Mouse (Mus musculus) adrenal gland, adult (tissue): ENCODE measurements at regions not wholly inside any gene's neighbourhood (a gene's known extent, or its start where the extent isn't known, plus 50 kb on each side); places are given as distances from the start of the nearest gene placed in this dataset.

Source experiments
- DNase-seq, 2 experiments: peaks; one replicate each; pipeline ENCODE4 v3.0.0; 2022 to 2023; ENCODE audit warnings: low spot score in 1 of 2; ENCODE audit not compliant: inconsistent age in 2 of 2

DNA sequence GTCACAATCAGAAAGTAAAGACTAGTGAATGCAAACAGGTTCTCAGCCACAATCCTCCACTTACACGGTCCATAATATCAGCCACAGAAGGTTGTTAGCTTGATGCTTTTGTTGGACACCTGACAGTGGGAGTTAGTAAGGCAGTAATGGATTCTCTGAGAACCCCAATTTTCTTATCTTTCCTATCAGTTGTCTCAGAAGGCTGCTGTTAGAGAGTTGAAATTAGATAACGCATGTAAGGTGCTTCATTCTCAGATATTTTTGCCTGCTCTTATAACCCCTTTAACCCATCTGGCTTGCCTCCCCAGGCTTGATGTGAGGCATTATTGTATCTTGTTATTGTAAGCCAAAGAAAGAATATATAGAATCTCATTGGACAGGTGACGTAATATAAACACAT is 63.0 kb upstream of the Ube2e3 start:
- DNase-seq, result no peak

DNA sequence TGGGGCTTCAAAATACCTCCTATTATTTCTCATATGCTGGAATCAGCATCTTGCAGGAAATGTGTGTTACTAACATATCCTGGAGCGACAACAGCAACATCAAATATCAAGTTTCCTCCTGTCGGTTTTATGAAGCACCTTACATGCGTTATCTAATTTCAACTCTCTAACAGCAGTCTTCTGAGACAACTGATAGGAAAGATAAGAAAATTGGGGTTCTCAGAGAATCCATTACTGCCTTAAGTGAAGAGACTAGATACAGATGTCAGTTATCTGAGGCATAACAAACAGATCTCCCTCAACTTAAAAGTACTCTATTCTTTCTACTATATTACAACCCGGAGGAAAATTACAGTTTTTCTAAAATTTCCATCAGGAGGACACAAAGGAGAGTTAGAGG is 64.4 kb upstream of the Ube2e3 start:
- DNase-seq, result no peak

DNA sequence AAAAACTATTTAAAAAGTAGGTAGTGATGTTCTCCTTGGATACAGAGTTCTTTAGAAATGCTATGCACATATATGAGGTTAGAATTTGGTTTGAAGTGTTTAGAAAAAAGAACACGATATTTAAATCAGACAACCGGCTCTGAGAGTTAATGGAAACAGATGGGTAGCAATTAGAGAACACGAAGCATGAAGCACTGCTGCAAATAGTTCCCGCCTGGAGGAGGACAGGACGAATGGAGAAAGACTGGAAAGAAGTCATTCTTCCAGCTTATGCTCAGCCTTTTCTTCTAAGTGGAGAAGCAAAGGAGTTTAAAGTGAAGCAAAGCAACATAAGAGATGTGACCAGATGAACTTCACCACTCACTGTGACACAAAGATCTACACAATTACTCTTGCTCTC is 72.5 kb upstream of the Ube2e3 start:
- no peak for DNase-seq

DNA sequence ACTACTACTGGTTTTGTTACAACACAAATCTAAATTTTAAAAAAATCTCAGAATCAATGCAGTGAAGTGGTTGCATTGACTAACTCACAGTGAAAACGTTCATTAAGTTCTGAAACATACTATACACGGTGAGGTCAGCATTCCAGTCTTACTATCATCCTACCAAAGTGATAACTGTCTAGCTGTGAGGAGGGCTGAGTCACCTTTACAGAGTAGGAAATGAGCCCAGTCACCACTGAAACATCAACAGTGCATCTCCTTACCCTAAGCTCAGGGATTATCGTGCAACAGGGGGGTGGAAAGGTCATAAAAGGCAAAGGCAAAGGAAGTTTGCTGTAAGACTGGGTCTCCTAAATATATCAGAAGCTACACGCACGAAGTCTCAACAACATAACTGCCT is 73.2 kb upstream of the Ube2e3 start:
- DNase-seq, result no peak

DNA sequence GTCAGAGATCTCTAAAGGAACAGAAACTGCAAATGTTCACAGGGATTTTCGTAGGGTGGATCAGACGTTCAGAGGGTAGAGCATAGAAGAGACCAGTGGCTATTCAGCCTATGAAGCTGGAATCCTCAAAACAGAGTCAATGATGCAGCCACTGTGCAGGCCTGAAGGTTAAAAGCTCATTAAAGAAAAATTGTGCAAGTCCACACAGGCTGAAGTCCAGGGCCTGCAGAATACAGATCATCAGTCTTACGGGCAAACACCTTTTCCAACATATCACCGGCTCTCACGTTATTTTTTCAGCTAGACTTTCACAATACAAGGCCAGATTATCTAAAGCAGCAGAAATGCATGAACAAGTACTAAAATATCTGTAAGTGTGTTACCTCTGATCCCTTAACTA is 78.8 kb upstream of the Ube2e3 start:
- no peak for DNase-seq

DNA sequence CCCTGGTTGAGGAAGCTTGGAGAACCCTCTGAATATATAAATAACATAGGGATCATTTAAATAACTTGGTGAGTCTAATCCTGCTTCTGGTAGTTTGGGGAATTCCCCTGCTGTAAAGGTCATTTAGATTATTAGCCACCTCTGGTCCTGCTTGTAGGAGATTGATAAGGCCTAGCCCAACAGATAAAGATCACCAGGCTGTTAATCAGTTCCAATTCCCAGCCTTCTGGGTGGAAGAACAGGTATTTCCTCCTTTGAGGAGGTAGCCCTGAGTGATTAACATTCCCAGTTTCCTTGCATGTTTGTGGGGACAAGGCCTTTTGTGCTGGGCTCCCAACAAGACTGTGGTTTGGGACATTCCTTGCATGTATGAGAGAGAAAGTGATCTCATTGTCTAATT is 79.7 kb upstream of the Ube2e3 start:
- DNase-seq, result no peak

DNA sequence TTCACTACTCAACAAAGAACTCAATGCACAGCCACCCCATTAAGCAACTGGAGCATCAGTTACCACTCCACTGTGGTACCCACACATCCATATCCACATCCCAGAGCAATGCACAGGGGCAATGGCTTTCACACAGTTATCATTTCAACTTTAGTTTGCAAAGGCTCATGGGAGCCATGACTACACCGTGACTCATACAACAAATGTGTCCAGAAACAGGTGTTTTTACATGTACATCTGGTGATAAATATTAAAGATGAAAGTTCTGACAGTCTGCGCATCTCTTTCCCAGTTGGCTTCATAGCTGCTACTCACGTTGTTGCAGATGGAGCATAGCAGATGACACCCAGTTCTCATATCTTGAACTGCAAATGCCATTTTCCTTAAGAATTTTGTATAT is 88.0 kb upstream of the Ube2e3 start:
- no peak for DNase-seq

DNA sequence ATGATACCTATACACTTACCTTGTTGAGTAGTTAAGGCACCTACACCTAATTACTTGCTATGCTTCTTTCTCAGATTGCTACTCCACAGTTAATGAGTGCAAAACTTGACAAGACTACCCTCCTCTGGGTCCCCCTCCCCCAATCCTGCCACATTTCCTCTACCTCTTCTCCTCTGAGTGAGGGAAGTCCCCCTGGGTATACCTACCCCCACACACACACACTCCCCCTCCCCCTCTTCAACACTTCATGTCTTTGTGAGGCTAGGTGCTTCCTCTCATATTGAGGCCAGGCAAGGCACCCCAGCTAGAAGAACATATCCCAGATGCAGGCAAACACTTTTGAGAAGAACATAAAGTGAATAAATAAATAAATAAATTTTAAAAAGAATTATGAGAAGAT is 90.3 kb upstream of the Ube2e3 start:
- no peak for DNase-seq

DNA sequence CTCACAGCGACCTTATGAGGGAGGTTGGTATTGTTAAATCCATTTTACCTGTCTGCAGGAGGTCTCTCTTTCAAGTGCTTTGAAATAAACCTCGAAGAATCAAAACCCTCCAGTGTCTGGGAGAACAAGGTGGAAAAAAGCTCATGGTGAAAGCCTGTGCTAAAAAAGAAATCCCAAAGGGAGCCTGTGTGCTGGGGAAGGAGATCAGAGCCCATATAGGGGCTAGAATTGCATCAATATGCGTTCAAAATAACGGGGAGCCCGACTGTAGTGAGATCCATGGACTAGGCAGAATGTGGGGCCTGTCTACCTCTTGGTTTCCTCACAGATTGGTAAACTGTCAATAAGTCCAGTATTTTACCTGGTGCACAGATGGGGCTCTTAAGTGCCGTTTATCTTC is 113.6 kb upstream of the Ube2e3 start:
- DNase-seq, result no peak

DNA sequence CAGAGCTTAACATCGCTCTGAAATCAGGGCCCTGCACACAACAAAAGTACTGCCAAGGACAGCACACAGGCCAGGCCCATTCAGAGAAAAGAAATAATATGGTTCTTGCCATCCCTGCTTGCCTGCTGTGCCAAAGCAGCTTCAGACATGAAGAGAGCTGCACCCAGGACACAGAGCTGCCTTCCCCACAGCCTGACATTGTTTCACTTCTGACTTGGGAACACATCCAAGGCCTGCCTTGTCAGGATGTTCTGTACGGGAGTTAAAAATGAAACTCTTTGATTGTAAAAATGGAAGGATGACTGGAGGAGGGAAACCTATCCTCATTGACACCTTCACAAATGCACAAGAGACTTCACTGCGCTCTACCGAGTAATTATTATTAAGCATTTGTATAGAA is 114.0 kb upstream of the Ube2e3 start:
- DNase-seq, result no peak

DNA sequence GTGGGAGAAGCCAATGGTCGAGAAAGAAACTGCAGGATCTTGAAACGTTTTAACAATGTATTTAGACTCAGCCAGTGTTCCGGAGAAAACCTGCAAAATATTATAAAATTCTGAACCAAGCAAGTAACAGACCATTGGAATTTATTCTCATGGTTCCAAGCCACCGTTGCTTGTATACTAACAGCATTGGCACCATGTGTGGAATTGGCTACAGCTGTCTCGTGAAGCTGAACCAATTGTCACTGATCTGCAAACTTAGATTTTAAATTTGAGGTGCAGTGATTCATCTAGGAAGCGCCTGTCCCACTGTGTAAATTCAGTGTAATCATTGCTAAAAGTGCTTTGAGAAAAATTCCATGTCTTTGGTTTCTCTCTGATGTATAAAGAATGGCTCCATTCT is 137.8 kb upstream of the Ube2e3 start:
- no peak for DNase-seq

DNA sequence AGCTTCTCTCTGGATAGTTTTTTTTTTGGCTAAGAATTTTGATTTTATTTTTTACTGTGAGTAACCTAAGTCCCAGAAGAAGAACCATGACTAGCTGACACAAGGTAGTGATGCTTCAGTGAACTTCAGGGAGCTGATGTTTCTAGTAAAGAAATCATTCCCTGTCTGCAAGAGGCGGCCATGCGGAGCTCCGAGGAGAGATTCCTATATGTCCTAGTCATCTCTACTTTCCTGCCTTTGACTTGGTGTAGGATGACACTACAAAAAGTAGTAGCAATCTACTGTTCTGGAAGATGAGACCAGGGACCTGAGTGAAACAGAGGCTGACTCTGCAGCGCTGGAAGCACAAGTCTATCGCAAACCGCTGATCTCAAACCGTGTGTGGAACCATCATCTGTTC is 141.9 kb upstream of the Ube2e3 start:
- no peak for DNase-seq

DNA sequence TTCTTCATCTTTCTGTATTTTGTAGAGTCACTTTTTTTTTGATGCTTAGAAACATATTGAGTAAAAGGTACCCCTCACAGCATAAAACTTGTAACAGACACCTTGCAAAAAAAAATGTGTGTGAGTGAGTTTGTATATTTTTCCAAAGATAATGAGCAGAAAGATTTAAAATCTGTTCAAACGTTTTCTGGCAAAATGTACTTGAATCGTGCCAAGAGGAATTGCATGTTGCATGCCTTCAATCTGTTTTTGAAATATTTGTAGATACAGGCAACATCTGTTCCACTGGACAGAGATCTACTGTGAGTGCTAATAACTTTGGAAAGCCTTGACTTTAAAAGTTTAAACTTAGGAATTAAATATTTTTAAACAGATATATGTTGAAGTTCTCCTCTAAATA is 143.5 kb upstream of the Ube2e3 start:
- DNase-seq, result no peak

DNA sequence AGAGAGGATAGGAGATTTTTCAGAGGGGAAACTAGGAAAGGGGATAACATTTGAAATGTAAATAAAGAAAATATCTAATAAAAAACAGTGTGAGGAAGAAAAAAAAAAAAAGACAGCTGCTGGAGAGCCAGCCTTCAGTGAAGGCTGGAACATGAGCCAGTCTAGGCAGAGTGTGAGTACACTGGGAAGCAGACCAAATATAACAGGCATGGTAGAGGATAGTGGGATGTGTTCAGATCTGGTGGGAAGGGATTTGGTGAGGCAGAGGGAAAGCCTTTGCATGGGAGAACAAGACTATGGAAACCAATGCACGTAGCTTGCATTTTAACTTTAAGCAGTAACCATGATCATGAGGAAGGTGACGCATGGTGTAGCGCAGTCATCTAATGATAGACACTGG is 144.5 kb upstream of the Ube2e3 start:
- DNase-seq, result no peak

DNA sequence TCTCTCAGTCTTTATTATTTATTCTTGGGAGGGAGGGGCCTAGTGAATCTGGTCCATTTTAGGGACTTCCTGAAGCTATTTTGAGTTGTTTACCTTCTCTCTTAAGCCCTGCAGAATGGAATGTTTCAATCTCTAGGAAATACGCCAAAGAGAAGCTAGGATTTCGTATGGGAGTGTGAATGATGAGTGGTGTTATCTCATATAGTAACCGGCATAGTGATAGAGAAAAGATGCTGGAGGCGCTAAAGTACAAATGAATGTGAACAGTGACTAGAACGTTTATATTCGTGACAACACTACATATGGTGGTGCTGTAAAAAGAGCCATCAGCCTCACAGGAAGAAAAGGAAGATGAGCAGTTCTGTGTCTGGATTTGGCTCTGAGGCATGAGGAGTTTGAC is 145.2 kb upstream of the Ube2e3 start:
- no peak for DNase-seq

DNA sequence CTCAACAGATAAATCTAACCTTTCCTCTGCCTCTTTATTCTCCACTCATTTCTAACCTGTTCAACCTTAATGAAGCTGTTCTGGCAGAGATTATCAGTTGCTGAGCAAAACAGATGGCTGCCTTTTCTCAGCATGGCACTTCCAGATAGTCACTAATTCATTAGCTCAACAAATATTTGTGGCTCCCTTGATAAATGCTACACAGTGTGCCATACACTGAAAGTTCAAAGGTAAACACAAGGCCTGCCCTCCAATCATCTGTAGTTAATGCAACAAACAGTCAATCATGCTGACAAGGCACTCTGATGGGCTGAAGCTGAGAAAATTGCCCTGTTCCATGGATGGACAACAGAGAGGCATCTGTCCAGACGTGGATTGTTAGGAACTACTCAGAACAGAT is 149.4 kb upstream of the Ube2e3 start:
- no peak for DNase-seq

DNA sequence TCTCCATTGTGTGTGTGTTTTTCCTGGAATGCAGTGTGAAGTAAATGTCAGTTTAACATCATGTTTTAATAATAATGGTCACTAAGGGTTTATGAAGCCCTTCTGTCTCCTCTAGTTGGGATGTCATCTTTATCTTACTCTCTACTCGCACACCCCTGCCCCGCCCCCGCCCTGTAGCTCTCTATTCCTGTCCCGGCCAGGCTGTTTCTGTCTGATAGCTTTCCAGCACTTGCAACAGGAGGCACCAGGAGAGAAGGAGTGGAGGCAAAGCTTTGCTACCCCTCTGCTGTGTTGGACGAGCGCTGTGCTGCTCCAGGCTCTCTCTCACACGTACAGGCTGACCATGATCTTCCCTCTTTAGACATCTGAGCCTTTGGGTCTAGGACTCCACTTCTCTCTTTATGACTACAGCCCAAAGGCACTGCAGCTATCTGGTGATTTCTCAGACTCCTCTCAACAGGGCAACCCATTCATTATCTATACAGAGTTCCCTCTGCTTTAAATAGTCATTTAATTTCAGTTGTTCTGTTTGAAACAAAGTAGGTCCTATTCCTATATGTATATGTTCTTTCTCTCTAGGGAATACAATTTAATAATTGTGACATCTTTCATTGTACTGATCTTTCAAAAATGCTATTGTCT is 151.6 kb upstream of the Ube2e3 start:
- DNase-seq, result no peak

DNA sequence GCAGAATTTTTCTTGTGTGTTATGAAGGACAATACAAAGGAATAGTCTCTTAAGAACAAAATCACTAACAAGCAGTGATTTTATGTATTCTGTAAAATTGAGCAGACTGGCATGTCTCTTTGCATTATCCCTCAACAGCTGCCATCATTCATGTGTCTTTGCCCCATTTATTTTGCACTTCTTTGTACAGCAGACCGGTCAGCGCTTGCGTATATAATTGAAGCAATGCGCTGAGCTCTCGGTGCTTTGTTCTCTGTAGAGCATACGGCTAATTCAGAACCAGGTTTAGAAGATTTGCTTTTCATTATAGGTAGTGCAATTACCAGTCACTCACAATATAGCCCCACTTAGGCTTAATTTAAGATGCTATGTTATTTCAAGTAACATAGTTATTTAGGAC is 173.1 kb upstream of the Ube2e3 start:
- no peak for DNase-seq

DNA sequence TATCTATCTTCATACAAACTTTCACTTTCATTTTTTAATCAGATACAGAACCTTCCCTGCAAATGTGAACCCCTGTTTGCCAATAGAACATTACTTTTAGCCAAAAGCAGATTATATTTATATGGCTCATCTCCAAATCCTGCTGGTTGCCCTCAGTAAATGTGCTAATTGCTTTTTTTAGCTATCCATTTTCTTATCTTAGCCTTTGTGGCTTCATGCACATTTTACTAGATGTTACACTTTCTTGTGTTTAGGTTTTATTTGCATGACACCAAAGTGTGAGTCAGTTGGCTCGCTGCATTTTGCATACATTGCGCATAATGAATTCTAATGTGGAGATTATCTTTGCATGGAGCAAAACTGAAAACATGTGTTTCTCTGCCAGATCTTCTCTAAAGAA is 211.3 kb upstream of the Ube2e3 start:
- DNase-seq, result no peak

DNA sequence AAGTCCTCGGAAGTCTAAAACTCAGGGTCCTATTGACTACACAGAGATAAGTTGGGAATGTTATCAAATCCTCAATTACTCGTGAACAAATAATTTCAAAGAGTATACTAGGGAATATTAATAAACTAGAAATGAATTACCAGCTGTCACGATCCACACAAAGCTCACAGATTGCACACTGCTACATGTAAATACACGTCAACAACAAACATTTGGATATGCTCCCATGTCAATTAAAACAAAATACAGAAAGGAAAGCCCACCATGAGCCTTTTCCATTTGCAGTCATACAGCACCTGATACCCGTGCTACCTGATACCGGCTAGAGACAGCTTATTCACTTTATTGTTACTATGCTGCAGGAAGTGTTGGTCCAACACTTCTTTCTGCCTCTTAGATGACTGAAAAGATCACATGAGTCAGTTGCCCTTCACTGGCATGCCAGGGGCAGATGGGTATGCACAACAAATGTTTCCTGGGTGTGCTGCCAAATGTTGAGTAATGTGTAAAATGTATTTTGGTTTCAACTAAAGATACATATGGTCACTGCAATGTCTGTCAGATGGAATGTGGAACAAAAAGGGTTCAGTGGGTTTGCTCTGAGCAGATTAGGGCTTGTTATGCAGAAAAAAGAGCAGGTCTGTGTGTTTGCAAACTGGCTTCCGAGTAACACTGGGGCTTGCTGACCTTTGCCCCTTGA is 212.6 kb upstream of the Ube2e3 start:
- DNase-seq, result peak; percentile 48 to 85

DNA sequence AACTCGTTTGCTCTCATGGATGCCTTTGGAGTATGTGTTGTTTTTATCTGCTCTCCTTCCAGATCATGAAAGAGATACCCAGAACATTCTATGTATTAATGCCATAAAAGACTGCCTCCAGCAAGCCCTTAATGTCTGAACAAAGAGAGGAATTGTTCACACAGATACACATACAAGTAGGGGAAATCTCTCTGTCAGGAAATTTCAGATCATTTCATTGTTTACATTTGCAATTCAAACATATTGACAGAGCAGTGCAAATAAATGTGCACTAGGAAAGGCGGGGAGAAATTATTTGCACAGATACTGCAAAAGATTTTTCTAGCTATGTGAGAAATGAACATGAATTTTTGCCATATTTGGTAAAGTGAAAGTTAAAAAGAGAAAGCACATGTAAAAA is 216.4 kb upstream of the Ube2e3 start:
- DNase-seq, result no peak

DNA sequence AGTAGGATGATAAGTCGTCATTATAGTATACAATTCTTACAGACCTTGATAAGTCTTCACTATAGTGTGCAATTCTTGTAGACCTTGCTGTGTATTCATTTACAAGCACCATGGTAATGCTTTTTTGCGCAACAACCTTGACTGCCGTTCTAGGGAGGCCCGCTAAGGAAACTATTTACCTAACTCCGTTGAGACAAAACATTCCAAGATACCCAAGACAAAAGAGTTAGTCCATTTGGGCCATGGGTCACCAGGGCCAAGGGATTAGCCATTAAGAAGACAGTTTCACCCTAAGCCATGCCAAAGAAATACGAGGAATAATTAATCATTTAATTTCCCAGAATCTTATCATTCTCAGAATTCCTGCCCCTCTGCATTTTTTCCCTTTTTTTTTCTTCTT is 227.6 kb upstream of the Ube2e3 start:
- no peak for DNase-seq

DNA sequence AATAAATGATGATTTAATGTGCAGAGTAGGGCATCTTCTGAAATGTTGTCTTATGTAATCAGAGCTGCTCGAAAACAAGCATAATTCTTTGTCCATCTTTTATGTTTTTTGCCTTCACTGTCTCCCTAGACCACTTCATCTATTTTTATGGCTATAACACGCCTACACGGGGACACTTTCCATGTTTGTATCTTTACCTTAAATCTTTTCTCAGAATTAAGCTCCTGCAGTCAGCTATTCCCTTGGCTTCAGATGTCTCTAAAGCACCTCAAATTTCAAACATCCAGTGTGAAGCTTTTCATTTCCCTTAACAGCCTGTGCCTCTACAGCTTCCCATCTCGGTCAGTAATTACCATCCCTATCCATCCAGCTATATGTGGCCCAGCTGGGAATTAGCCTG is 242.7 kb upstream of the Ube2e3 start:
- no peak for DNase-seq
